Comparison of ENCODE assay signal across 18 mouse cellular contexts in the genomic region with DNA sequence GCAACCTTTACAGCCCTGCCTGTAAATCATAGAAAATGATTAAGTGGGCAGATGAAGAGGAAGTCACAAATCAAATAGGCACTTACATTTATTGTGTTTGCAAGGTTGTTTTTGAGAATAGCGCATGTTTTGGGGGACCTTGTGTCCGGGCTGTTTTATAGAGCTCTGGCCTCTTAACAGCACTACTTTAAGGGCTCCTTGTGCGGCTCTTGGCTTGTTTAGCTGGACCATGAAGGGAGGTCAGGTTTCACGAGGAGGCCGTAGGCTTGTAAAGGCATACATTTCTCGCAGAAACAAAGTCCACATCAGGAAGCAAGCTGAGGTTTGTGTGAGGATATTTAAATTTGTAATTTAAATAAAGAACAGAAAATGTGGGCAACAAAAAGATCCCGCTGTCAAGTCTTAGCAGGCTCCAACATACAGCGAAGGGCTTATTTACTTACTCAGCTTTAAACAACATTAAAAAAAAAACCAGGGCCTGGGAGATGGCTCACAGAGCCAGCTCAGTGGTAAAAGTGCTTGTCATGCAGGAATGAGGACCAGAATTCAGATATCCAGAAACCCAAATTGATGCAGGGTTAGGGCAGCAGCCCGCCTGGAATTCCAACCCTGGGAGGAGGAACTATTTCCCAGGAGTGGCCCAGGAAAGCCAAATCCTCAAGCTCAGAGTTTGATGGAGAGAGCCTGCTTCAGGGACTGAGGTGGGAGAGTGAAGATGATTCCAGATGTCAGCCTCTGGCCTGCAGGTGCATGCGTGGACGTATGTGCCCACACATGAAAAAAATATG. TPM values are rescaled to one million over a fixed set of nuclear protein-coding genes. Genes with fewer than 3 reads are reported as not detected.
DNase-seq lines count a peak whose midpoint lies in the region; ATAC-seq and TF ChIP-seq lines count a peak whose summit lies in the region.
"Had no signal": no experiment of that assay in that cellular context is flagged by ENCODE, and none has a peak within 500 bp of the region (broad histone marks: within the 10 kb centered on the region; RNA-seq: fewer than 3 reads in every experiment).

No protein-coding gene starts in this region.

- no peaks in the 10 kb centered on the region for H3K36me3 ChIP-seq in heart, embryonic 11.5 days (ENCODE audit: control insufficient read depth, insufficient read depth, low read length)
- peaks cover 26% of the 10 kb centered on the region for H3K36me3 ChIP-seq in heart, embryonic 10.5 days
- H3K36me3 ChIP-seq in lung, embryonic 14.5 days (ENCODE audit: insufficient read depth), result no peaks in the 10 kb centered on the region
- no peaks in the 10 kb centered on the region for H3K36me3 ChIP-seq in lung, postnatal 0 days (ENCODE audit: insufficient read depth, low read length)
- H3K36me3 ChIP-seq: liver, embryonic 13.5 days had no signal

- no peak overlapping the region for H3K9ac ChIP-seq in heart, embryonic 11.5 days (ENCODE audit: low read depth, low read length)
- H3K9ac ChIP-seq in lung, embryonic 14.5 days, result no peak overlapping the region
- no peak overlapping the region for H3K9ac ChIP-seq in lung, postnatal 0 days (replicated peaks; ENCODE audit: low read depth)
- H3K9ac ChIP-seq: liver, embryonic 13.5 days had no signal

- no peak for TF ChIP-seq EP300 in lung, postnatal 0 days (IDR thresholded peaks at IDR 0.05)

- no peak for DNase-seq in heart, embryonic 10.5 days (ENCODE audit: low spot score)
- peak; percentile 25 for DNase-seq in lung, embryonic 14.5 days
- DNase-seq in lung, postnatal 36 days, result no peak
- peak; percentile 72 for DNase-seq in forelimb bud, embryonic 11.5 days (ENCODE audit: low read depth, low spot score)
- no peak for DNase-seq in spleen, adult 18-20 months
- no peak for DNase-seq in urinary bladder, postnatal 25 days (ENCODE audit: low spot score)
- DNase-seq in lung, postnatal 0 days (ENCODE audit: low spot score), result no peak
- DNase-seq: adrenal gland, postnatal 36 days; B cell, adult 2 months; cerebellum, postnatal 14 days; heart, postnatal 10 days; liver, embryonic 13.5 days; right cerebral cortex, postnatal 14 days; thymus, adult 18-20 months had no signal

- no peak overlapping the region for H3K4me2 ChIP-seq in heart, embryonic 11.5 days
- H3K4me2 ChIP-seq in lung, embryonic 14.5 days, result no peak overlapping the region
- H3K4me2 ChIP-seq in lung, postnatal 0 days (replicated peaks; ENCODE audit: low read depth, low read length), result no peak overlapping the region
- H3K4me2 ChIP-seq: liver, embryonic 13.5 days; midbrain, embryonic 11.5 days had no signal

- H3K4me1 ChIP-seq in heart, embryonic 11.5 days (ENCODE audit: control insufficient read depth, insufficient read depth, low read length), result peaks cover 33% of the 10 kb centered on the region
- H3K4me1 ChIP-seq in heart, embryonic 10.5 days, result peaks cover 50% of the 10 kb centered on the region
- H3K4me1 ChIP-seq in lung, embryonic 14.5 days (ENCODE audit: insufficient read depth), result no peaks in the 10 kb centered on the region; the same call in 1 of the 2 replicates
- no peaks in the 10 kb centered on the region for H3K4me1 ChIP-seq in lung, postnatal 0 days (ENCODE audit: insufficient read depth, low read depth, low read length)

- ATAC-seq in heart, embryonic 11.5 days (replicated peaks; ENCODE audit: insufficient number of reproducible peaks, low FRiP score, low TSS enrichment), result no peak
- ATAC-seq in lung, embryonic 14.5 days (ENCODE audit: insufficient read depth), result no peak
- no peak for ATAC-seq in lung, postnatal 0 days
- ATAC-seq: activated CD4-positive, CD25-positive, alpha-beta regulatory T cell, adult 4 months; inflammation-experienced regulatory T-cells, adult 6 months had no signal

- 64% methylated on average over 11 of the region's 11 CpGs for WGBS in heart, embryonic 11.5 days (ENCODE audit: insufficient replicate concordance)
- WGBS in heart, embryonic 10.5 days, result 62% methylated on average over 11 of the region's 11 CpGs
- WGBS in lung, embryonic 14.5 days, result 51% methylated on average over 11 of the region's 11 CpGs
- WGBS in lung, postnatal 0 days, result 52% methylated on average over 11 of the region's 11 CpGs

- no peaks in the 10 kb centered on the region for H3K9me3 ChIP-seq in heart, embryonic 11.5 days (replicated peaks; ENCODE audit: control insufficient read depth, low read length)
- H3K9me3 ChIP-seq in heart, embryonic 10.5 days, result no peaks in the 10 kb centered on the region
- H3K9me3 ChIP-seq in lung, embryonic 14.5 days (ENCODE audit: low read depth, low read length), result no peaks in the 10 kb centered on the region
- no peaks in the 10 kb centered on the region for H3K9me3 ChIP-seq in lung, postnatal 0 days (ENCODE audit: low read length)
- H3K9me3 ChIP-seq: liver, embryonic 13.5 days had no signal

- 0 out of 2 replicates have a peak overlapping the region, but pooled peaks have one; percentile 22 for H3K27ac ChIP-seq in heart, embryonic 11.5 days (ENCODE audit: low read depth, low read length)
- no peak overlapping the region for H3K27ac ChIP-seq in heart, embryonic 10.5 days
- H3K27ac ChIP-seq in lung, embryonic 14.5 days (ENCODE audit: low read depth), result no peak overlapping the region
- no peak overlapping the region for H3K27ac ChIP-seq in lung, postnatal 0 days (ENCODE audit: low read length)
- H3K27ac ChIP-seq: liver, embryonic 13.5 days had no signal

- H3K4me3 ChIP-seq in heart, embryonic 11.5 days (ENCODE audit: low read depth, low read length), result no peak overlapping the region
- no peak overlapping the region for H3K4me3 ChIP-seq in heart, embryonic 10.5 days
- H3K4me3 ChIP-seq in lung, embryonic 14.5 days (ENCODE audit: low read depth, low read length), result no peak overlapping the region
- no peak overlapping the region for H3K4me3 ChIP-seq in lung, postnatal 0 days (ENCODE audit: low read depth, low read length)
- H3K4me3 ChIP-seq: liver, embryonic 13.5 days had no signal

- no peaks in the 10 kb centered on the region for H3K27me3 ChIP-seq in heart, embryonic 11.5 days (ENCODE audit: control insufficient read depth, insufficient read depth, low read length)
- no peaks in the 10 kb centered on the region for H3K27me3 ChIP-seq in heart, embryonic 10.5 days (ENCODE audit: insufficient read depth, poor library complexity, severe bottlenecking)
- H3K27me3 ChIP-seq in lung, embryonic 14.5 days (ENCODE audit: insufficient read depth, low read length), result no peaks in the 10 kb centered on the region
- H3K27me3 ChIP-seq in lung, postnatal 0 days (replicated peaks; ENCODE audit: insufficient read depth, low read length), result no peaks in the 10 kb centered on the region
- H3K27me3 ChIP-seq: liver, embryonic 13.5 days had no signal

- no peak for TF ChIP-seq CTCF in lung, embryonic 14.5 days (IDR thresholded peaks at IDR 0.05; ENCODE audit: low read depth)
- TF ChIP-seq CTCF in lung, postnatal 0 days (IDR thresholded peaks at IDR 0.05), result no peak

RNA-seq across cellular contexts. Expression of a gene that starts 30.2 kb away (rescaled TPM):
- 3.2 and 4.3 TPM in 2 replicates for polyA plus RNA-seq in heart, embryonic 11.5 days (2014; fragmentation: Nextera tagmentation; extraction: Ambion mirVana)
- 7.6 and 11.1 TPM in 2 replicates for polyA plus RNA-seq in heart, embryonic 10.5 days (2016; fragmentation: Nextera tagmentation; extraction: Ambion mirVana)
- polyA plus RNA-seq in lung, embryonic 14.5 days (2014; fragmentation: Nextera tagmentation; extraction: Ambion mirVana), result 1.3 TPM in 2 replicates
- polyA plus RNA-seq in lung, postnatal 0 days (2015; fragmentation: Nextera tagmentation; extraction: Ambion mirVana), result 0.04 and 0.10 TPM in 2 replicates
- polyA plus RNA-seq: activated CD4-positive, CD25-positive, alpha-beta regulatory T cell, adult 4 months had no signal

Comparison
In these comparisons a context has a peak if more than half of its experiments do, and no peak if none do; other contexts are left out.
1. DNase-seq: peak in lung, embryonic 14.5 days (single experiment) and forelimb bud, embryonic 11.5 days (single experiment); none in heart, embryonic 10.5 days (single experiment), lung, postnatal 36 days (single experiment), spleen, adult 18-20 months (0 of 2), urinary bladder, postnatal 25 days (single experiment) and lung, postnatal 0 days (single experiment).